Mouse (Mus musculus): ENCODE measurements around the gene Prex1. TPM values are rescaled to one million over a fixed set of nuclear protein-coding genes. Genes with fewer than 3 reads are reported as not detected.

Prex1 gene
- total and polyA plus RNA-seq, 3 experiments: 5.5 to 19.5 (median 18.5) TPM

- peaks cover 8 to 44% of the 10 kb centered on the region in 2 experiments for H3K36me3 ChIP-seq (replicated peaks in 1 of 2; ENCODE audit: control insufficient read depth in 1 of 2, insufficient read depth in 1 of 2, low read length in 1 of 2)
- dilution Hi-C loops (cut with MboI; ENCODE audit: extremely low pct_ligation_motif_present, extremely low pct_unique_long_range_greater_than_20kb, low sequenced_read_pairs) (no loop called here), in situ Hi-C loops (cut with MboI; ENCODE audit: low pct_ligation_motif_present, low pct_unique_long_range_greater_than_20kb, low sequenced_read_pairs) (loop anchor here (5.0 kb wide), 1 partner anchor 85 kb away; the partner anchor contains the start of gene Prex1)
- peak; percentile 91 for DNase-seq (ENCODE audit: extremely low read depth)
- peaks cover 18% of the 10 kb centered on the region for H3K9me3 ChIP-seq (replicated peaks; ENCODE audit: low read length)
- H3K27me3 ChIP-seq (replicated peaks): no peaks in the 10 kb centered on the region
- peak overlapping the region; percentile 62 for H3K27ac ChIP-seq (ENCODE audit: insufficient read depth, low read depth)
- no peak overlapping the region for H3K4me3 ChIP-seq (replicated peaks in 1 of 3; ENCODE audit: low read depth in 2 of 3, low read length in 2 of 3, poor library complexity in 1 of 3)
- no peaks in the 10 kb centered on the region for H3K79me2 ChIP-seq (replicated peaks; ENCODE audit: control insufficient read depth, extremely low read depth, insufficient read depth, poor library complexity, severe bottlenecking)
- H3K4me1 ChIP-seq (ENCODE audit: control insufficient read depth in 1 of 2, insufficient read depth in 2 of 2): peaks cover 48 to 95% of the 10 kb centered on the region in 2 experiments
- no peak overlapping the region for H3K9ac ChIP-seq (ENCODE audit: insufficient read depth, low read depth)
- peak overlapping the region; percentile 63 for H3K4me2 ChIP-seq (ENCODE audit: insufficient read depth, low read depth, poor library complexity, severe bottlenecking)
- TF ChIP-seq NELFE (IDR thresholded peaks at IDR 0.05; ENCODE audit: low read depth, low read length) (no peak), ZNF384 (IDR thresholded peaks at IDR 0.05; ENCODE audit: low read depth, low read length) (peak; percentile 98), MEF2A (IDR thresholded peaks at IDR 0.05; ENCODE audit: borderline replicate concordance, low read depth, low read length) (peak; percentile 69), MAZ (IDR thresholded peaks at IDR 0.05; ENCODE audit: low read depth, low read length) (peak; percentile 71), MXI1 (IDR thresholded peaks at IDR 0.05; ENCODE audit: low read depth, low read length) (no peak), PAX5 (IDR thresholded peaks at IDR 0.05; ENCODE audit: low read length) (no peak), USF2 (conservative IDR thresholded peaks at IDR 0.05; ENCODE audit: low read depth, low read length) (no peak), ZKSCAN1 (IDR thresholded peaks at IDR 0.05; ENCODE audit: borderline replicate concordance, low read depth, low read length) (no peak), POLR2A (IDR thresholded peaks at IDR 0.05; ENCODE audit: low read depth, low read length) (no peak), MAX (IDR thresholded peaks at IDR 0.05; ENCODE audit: low read length) (no peak; the same call in 1 of the 2 replicates), ZC3H11A (IDR thresholded peaks at IDR 0.05; ENCODE audit: low read depth, low read length) (no peak), EP300 (IDR thresholded peaks at IDR 0.05; ENCODE audit: low read length) (peak; percentile 98), MAFK (IDR thresholded peaks at IDR 0.05; ENCODE audit: insufficient replicate concordance, low read length) (peak; percentile 73; the same call in 1 of the 2 replicates), ETS1 (conservative IDR thresholded peaks at IDR 0.05; ENCODE audit: low read depth, low read length) (peak; percentile 80), JUND (conservative IDR thresholded peaks at IDR 0.05; ENCODE audit: low read depth, low read length) (0 out of 2 replicates have a peak, but pooled peaks have one; percentile 72), SMC3 (IDR thresholded peaks at IDR 0.05; ENCODE audit: low read depth, low read length) (no peak), GABPA (IDR thresholded peaks at IDR 0.05; ENCODE audit: insufficient replicate concordance, low read depth, low read length) (no peak), JUN (IDR thresholded peaks at IDR 0.05; ENCODE audit: insufficient read depth, low read depth, low read length) (0 out of 2 replicates have a peak, but pooled peaks have one; percentile 15), NRF1 (IDR thresholded peaks at IDR 0.05; ENCODE audit: low read depth, low read length) (no peak), SIN3A (IDR thresholded peaks at IDR 0.05; ENCODE audit: low read length) (peak; percentile 78; the same call in 1 of the 2 replicates), RCOR1 (conservative IDR thresholded peaks at IDR 0.05; ENCODE audit: low read depth, low read length) (peak; percentile 75; the same call in 1 of the 2 replicates), BHLHE40 (IDR thresholded peaks at IDR 0.05; ENCODE audit: low read depth, low read length) (peak; percentile 76), CHD2 (IDR thresholded peaks at IDR 0.05; ENCODE audit: low read length) (peak; percentile 71), E2F4 (IDR thresholded peaks at IDR 0.05; ENCODE audit: insufficient replicate concordance, low read depth, low read length) (0 out of 2 replicates have a peak, but pooled peaks have one; percentile 37), ELF1 (IDR thresholded peaks at IDR 0.05; ENCODE audit: low read depth, low read length) (peak; percentile 56; the same call in 1 of the 2 replicates), ZMIZ1 (IDR thresholded peaks at IDR 0.05; ENCODE audit: low read depth, low read length) (no peak), RAD21 (IDR thresholded peaks at IDR 0.05; ENCODE audit: low read depth, low read length) (no peak; the same call in 1 of the 2 replicates), IRF4 (IDR thresholded peaks at IDR 0.05; ENCODE audit: low read depth, low read length) (peak; percentile 96), HCFC1 (IDR thresholded peaks at IDR 0.05; ENCODE audit: low read depth, low read length) (peak; percentile 42; the same call in 1 of the 2 replicates), UBTF (IDR thresholded peaks at IDR 0.05; ENCODE audit: low read depth, low read length) (no peak), CTCF (conservative IDR thresholded peaks at IDR 0.05 in 1 of 2, IDR thresholded peaks at IDR 0.05 in 1 of 2; ENCODE audit: low read depth in 2 of 2, low read length in 2 of 2) (no peak), TBP (conservative IDR thresholded peaks at IDR 0.05; ENCODE audit: low read depth, low read length) (no peak), USF1 (IDR thresholded peaks at IDR 0.05; ENCODE audit: low read depth, low read length) (no peak), CHD1 (IDR thresholded peaks at IDR 0.05; ENCODE audit: low read depth, low read length) (no peak), MYC (IDR thresholded peaks at IDR 0.05; ENCODE audit: low read depth, low read length) (peak; percentile 72), KAT2A (IDR thresholded peaks at IDR 0.05; ENCODE audit: insufficient replicate concordance, low read length) (no peak), TCF12 (IDR thresholded peaks at IDR 0.05; ENCODE audit: low read depth, low read length) (peak; percentile 88), POLR2AphosphoS2 (IDR thresholded peaks at IDR 0.05; ENCODE audit: low read depth, low read length) (no peak)
These were observed 86.1 kb downstream of the Prex1 start for GRCm38 (mm10) chr2:166627578-166627977.
